Mouse (Mus musculus) small intestine, adult 2 months (tissue): ENCODE measurements around the gene Rnf40.

Experiments used
- CTCF ChIP-seq: fragments of 200-500 bp; IDR thresholded peaks from 2 replicates; pipeline ENCODE4 v1.5.1; 2012; ENCODE audit warnings: low read depth, mild to moderate bottlenecking, control low read depth, inconsistent platforms, low read length, moderate library complexity, mixed read lengths; ENCODE audit not compliant: insufficient replicate concordance, insufficient read length; ENCODE audit errors: extremely low read depth
- POLR2A ChIP-seq: fragments of 200-500 bp; IDR thresholded peaks from 2 replicates; pipeline ENCODE4 v1.6.1; 2012; ENCODE audit warnings: low read depth, mild to moderate bottlenecking, control low read depth, inconsistent platforms, low read length, moderate library complexity

- peak; percentile 60; the same call in 1 of the 2 replicates for TF ChIP-seq POLR2A
- no peak for TF ChIP-seq CTCF
These were observed 15.6 kb upstream of the Rnf40 start, which contains the start of gene Phkg2 for GRCm38 (mm10) chr7:127572895-127573471.
